Mouse (Mus musculus) brain, adult 10 weeks (tissue): ENCODE results near the gene Ect2. TPM values are rescaled to one million over a fixed set of nuclear protein-coding genes. Genes with fewer than 3 reads are reported as not detected.

Source experiments
- polyA plus RNA-seq: library from polyadenylated mRNA; stranded (reverse); fragments of 350-450 nt; fragmentation: Illumina TruSeq; extraction: RNeasy Lipid Tissue Mini Kit (QIAGEN cat#74804); gene quantifications from one replicate; pipeline ENCODE4 v1.2.3, GENCODE M21; 2015; ENCODE audit warnings: low read depth, low replicate concordance

Ect2 gene
- polyA plus RNA-seq = 1.3 TPM

GRCm38 (mm10) chr3:27153701-27154209, at the start of gene Ect2:
Ect2 (minus strand) TSS chr3:27153878.

GRCm38 (mm10) chr3:27182733-27183600, 29.3 kb upstream of the Ect2 start, which contains the start of gene Nceh1:
Nceh1 (plus strand) TSS chr3:27182965.

Other genes with a start within 250 kb of the Ect2 start
- 94.4 TPM for gene Nceh1, start 29.1 kb upstream of the Ect2 start, polyA plus RNA-seq
- 1.8 TPM for gene Tnfsf10, start 163.2 kb upstream of the Ect2 start, polyA plus RNA-seq
- gene Ghsr, start 217.5 kb upstream of the Ect2 start, polyA plus RNA-seq = 0.22 TPM